Mouse (Mus musculus) stomach, postnatal 0 days (tissue): Measurements from ENCODE around the gene Abca13. TPM values are rescaled to one million over a fixed set of nuclear protein-coding genes. Genes with fewer than 3 reads are reported as not detected.

ENCODE experiments used
- ATAC-seq: fragments of 200-750 bp; cut with Nextera tagmentation; 2 replicates; pipeline ENCODE4 v1.8.0; 2017; ENCODE audit not compliant: low FRiP score, low TSS enrichment
- DNase-seq: peaks from one replicate; pipeline ENCODE4 v3.0.0-alpha.2; 2016; ENCODE audit warnings: low spot score
- H3K27ac ChIP-seq: fragments of 300-500 bp; sonication (generic); replicated peaks from 2 replicates; pipeline ENCODE4 v1.5.1; 2014; ENCODE audit warnings: mild to moderate bottlenecking, control low read depth
- H3K27me3 ChIP-seq: fragments of 300-500 bp; sonication (generic); 2 replicates; pipeline ENCODE4 v1.6.1; 2014; ENCODE audit warnings: low read length; ENCODE audit not compliant: control insufficient read depth, insufficient read depth
- H3K36me3 ChIP-seq: fragments of 300-500 bp; sonication (generic); 2 replicates; pipeline ENCODE4 v1.6.1; 2014; ENCODE audit warnings: low read length, mixed read lengths; ENCODE audit not compliant: control insufficient read depth, insufficient read depth
- H3K4me1 ChIP-seq: fragments of 300-500 bp; sonication (generic); replicated peaks from 2 replicates; pipeline ENCODE4 v1.6.1; 2014; ENCODE audit warnings: antibody characterized with exemption; ENCODE audit not compliant: control insufficient read depth, insufficient read depth
- H3K4me2 ChIP-seq: fragments of 300-500 bp; sonication (generic); replicated peaks from 2 replicates; pipeline ENCODE4 v1.6.1; 2014; ENCODE audit warnings: low read depth, mild to moderate bottlenecking, control low read depth, moderate library complexity
- H3K4me3 ChIP-seq: fragments of 300-500 bp; sonication (generic); 2 replicates; pipeline ENCODE4 v1.5.1; 2014; ENCODE audit warnings: low read depth, low read length, control low read depth
- H3K9ac ChIP-seq: fragments of 300-500 bp; sonication (generic); 2 replicates; pipeline ENCODE4 v1.6.1; 2014; ENCODE audit warnings: mild to moderate bottlenecking, low read length, control low read depth, mixed read lengths
- H3K9me3 ChIP-seq: fragments of 300-500 bp; sonication (generic); 2 replicates; pipeline ENCODE4 v1.6.1; 2016; ENCODE audit warnings: low read length; ENCODE audit not compliant: control insufficient read depth
- CTCF ChIP-seq: IDR thresholded peaks from 2 replicates; pipeline ENCODE4 v1.5.1; 2016; ENCODE audit warnings: antibody characterized with exemption, low read depth, mild to moderate bottlenecking, moderate library complexity
- EP300 ChIP-seq: optimal IDR thresholded peaks from 2 replicates; pipeline ENCODE3; 2016; ENCODE audit warnings: antibody characterized with exemption
- WGBS: fragments of 180-500 bp; shearing (Covaris S2); extraction: QIAGEN DNeasy Blood & Tissue Kit; methylation state at CpG from one replicate; pipeline ENCODE4 v1.1.7; 2014; 5-methylcytosine and 5-hydroxymethylcytosine counted together
- polyA plus RNA-seq: library from polyadenylated mRNA; unstranded; fragments of >200 nt; fragmentation: Nextera tagmentation; extraction: Ambion mirVana; gene quantifications from 2 replicates; pipeline ENCODE4 v1.2.1, GENCODE M21; 2015

Gene Abca13
- polyA plus RNA-seq, 1 experiment from 2014 or later: 0.01 TPM

GRCm38 (mm10) chr11:9625812-9626211, 434.1 kb downstream of the Abca13 start:
- Histone ChIP-seq H3K27me3 (no peaks in the 10 kb centered on the region), H3K9me3 (no peaks in the 10 kb centered on the region), H3K4me3 (no peak overlapping the region), H3K4me2 (no peak overlapping the region), H3K4me1 (no peaks in the 10 kb centered on the region), H3K27ac (no peak overlapping the region), H3K9ac (no peak overlapping the region), H3K36me3 (no peaks in the 10 kb centered on the region)
- no peak for ATAC-seq
- WGBS: 74% methylated on average over 1 of the region's 1 CpGs
- DNase-seq: no peak
- TF ChIP-seq CTCF (no peak), EP300 (no peak)

GRCm38 (mm10) chr11:9647272-9647671, 455.5 kb downstream of the Abca13 start:
- Histone ChIP-seq H3K4me2 (no peak overlapping the region), H3K4me1 (no peaks in the 10 kb centered on the region), H3K36me3 (no peaks in the 10 kb centered on the region), H3K9ac (no peak overlapping the region), H3K4me3 (no peak overlapping the region), H3K9me3 (no peaks in the 10 kb centered on the region), H3K27ac (no peak overlapping the region), H3K27me3 (no peaks in the 10 kb centered on the region)
- 61% methylated on average over 3 of the region's 3 CpGs for WGBS
- ATAC-seq: no peak
- TF ChIP-seq EP300 (no peak), CTCF (no peak)
- no peak for DNase-seq

GRCm38 (mm10) chr11:9647991-9648390, 456.2 kb downstream of the Abca13 start:
- WGBS: 57% methylated on average over 3 of the region's 3 CpGs
- H3K4me3 ChIP-seq: no peak overlapping the region
- ATAC-seq: no peak
- TF ChIP-seq CTCF (peak; percentile 55), EP300 (no peak)
- no peak for DNase-seq
- no peaks in the 10 kb centered on the region for H3K4me1 ChIP-seq
- H3K4me2 ChIP-seq: no peak overlapping the region
- H3K9me3 ChIP-seq: no peaks in the 10 kb centered on the region
- no peaks in the 10 kb centered on the region for H3K27me3 ChIP-seq
- no peak overlapping the region for H3K27ac ChIP-seq
- no peak overlapping the region for H3K9ac ChIP-seq
- H3K36me3 ChIP-seq: no peaks in the 10 kb centered on the region

- Histone ChIP-seq H3K4me1 (no peaks in the 10 kb centered on the region), H3K4me3 (no peak overlapping the region), H3K27ac (no peak overlapping the region), H3K27me3 (no peaks in the 10 kb centered on the region), H3K9ac (no peak overlapping the region), H3K4me2 (no peak overlapping the region), H3K36me3 (no peaks in the 10 kb centered on the region), H3K9me3 (no peaks in the 10 kb centered on the region)
- no peak for DNase-seq
- 53% methylated on average over 3 of the region's 3 CpGs for WGBS
- ATAC-seq: no peak
- TF ChIP-seq CTCF (no peak), EP300 (no peak)
Measured at GRCm38 (mm10) chr11:9666648-9667255, 475.0 kb downstream of the Abca13 start.

GRCm38 (mm10) chr11:9669430-9669829, 477.7 kb downstream of the Abca13 start:
- Histone ChIP-seq H3K9ac (no peak overlapping the region), H3K4me2 (no peak overlapping the region), H3K36me3 (no peaks in the 10 kb centered on the region), H3K4me1 (no peaks in the 10 kb centered on the region), H3K27ac (no peak overlapping the region), H3K4me3 (no peak overlapping the region), H3K9me3 (no peaks in the 10 kb centered on the region), H3K27me3 (no peaks in the 10 kb centered on the region)
- no peak for TF ChIP-seq EP300
- TF ChIP-seq CTCF: no peak
- no peak for ATAC-seq
- 70% methylated on average over 1 of the region's 1 CpGs for WGBS
- DNase-seq: no peak

- H3K36me3 ChIP-seq: no peaks in the 10 kb centered on the region
- H3K9me3 ChIP-seq: no peaks in the 10 kb centered on the region
- no peak overlapping the region for H3K9ac ChIP-seq
- no peaks in the 10 kb centered on the region for H3K27me3 ChIP-seq
- H3K4me2 ChIP-seq: no peak overlapping the region
- no peaks in the 10 kb centered on the region for H3K4me1 ChIP-seq
- H3K4me3 ChIP-seq: no peak overlapping the region
- WGBS: 84% methylated on average over 2 of the region's 2 CpGs
- TF ChIP-seq CTCF: no peak
- no peak for TF ChIP-seq EP300
- ATAC-seq (no peak), DNase-seq (no peak)
- H3K27ac ChIP-seq: no peak overlapping the region
Measured at GRCm38 (mm10) chr11:9684952-9685351, 493.2 kb downstream of the Abca13 start.
